Comparison of ENCODE assay signal across 26 mouse cellular contexts in the genomic region with DNA sequence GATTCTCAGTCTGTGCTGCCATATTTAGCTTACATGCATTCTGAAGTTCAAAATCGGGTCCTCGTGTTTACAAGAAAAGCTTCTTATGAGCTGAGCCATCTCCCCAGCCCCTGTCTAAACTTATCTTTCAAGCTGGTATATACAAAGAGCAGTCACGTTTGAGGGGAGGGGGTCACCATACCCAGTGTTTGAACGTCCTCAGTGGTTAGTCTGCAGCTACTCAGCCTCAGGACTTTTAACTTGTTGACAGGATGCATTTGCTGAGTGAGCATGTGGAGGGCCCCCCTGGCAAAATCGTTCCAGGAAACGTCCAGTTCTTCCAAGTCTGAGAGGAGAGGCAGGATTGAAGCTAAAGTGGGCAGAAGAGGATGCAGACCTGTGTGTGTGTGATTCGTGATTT. TPM values are rescaled to one million over a fixed set of nuclear protein-coding genes. Genes with fewer than 3 reads are reported as not detected.
"Had no signal": no experiment of that assay in that cellular context is flagged by ENCODE, and none has a peak within 500 bp of the region (broad histone marks: within the 10 kb centered on the region; RNA-seq: fewer than 3 reads in every experiment).

No protein-coding gene starts in this region.

- H3K27ac ChIP-seq: neural tube, embryonic 12.5 days; neural tube, embryonic 13.5 days; neural tube, embryonic 15.5 days; stomach, embryonic 15.5 days; stomach, postnatal 0 days had no signal

- H3K27me3 ChIP-seq: neural tube, embryonic 12.5 days; neural tube, embryonic 13.5 days; neural tube, embryonic 15.5 days; stomach, embryonic 15.5 days had no signal

- H3K9ac ChIP-seq: neural tube, embryonic 12.5 days; neural tube, embryonic 13.5 days; neural tube, embryonic 15.5 days; stomach, embryonic 15.5 days had no signal

- H3K4me2 ChIP-seq: neural tube, embryonic 12.5 days; neural tube, embryonic 13.5 days; neural tube, embryonic 15.5 days; stomach, embryonic 15.5 days had no signal

- H3K4me1 ChIP-seq: neural tube, embryonic 12.5 days; neural tube, embryonic 13.5 days; neural tube, embryonic 15.5 days; stomach, embryonic 15.5 days had no signal

- DNase-seq: right cerebral cortex, adult 18-20 months; right cerebral cortex, postnatal 14 days; right cerebral cortex, postnatal 25 days; right cerebral cortex, postnatal 4 days; spleen, adult 18-20 months; thymus, adult 18-20 months; thymus, adult 2 months; thymus, postnatal 14 days; thymus, postnatal 25 days; thymus, postnatal 36 days; thymus, postnatal 4 days had no signal

- H3K4me3 ChIP-seq: neural tube, embryonic 12.5 days; neural tube, embryonic 13.5 days; neural tube, embryonic 15.5 days; stomach, embryonic 15.5 days had no signal

- H3K9me3 ChIP-seq: neural tube, embryonic 12.5 days; neural tube, embryonic 13.5 days; neural tube, embryonic 15.5 days; stomach, embryonic 15.5 days had no signal

- H3K36me3 ChIP-seq: neural tube, embryonic 12.5 days; neural tube, embryonic 13.5 days; neural tube, embryonic 15.5 days; stomach, embryonic 15.5 days had no signal

RNA-seq across cellular contexts. Expression of a gene that starts 8.7 kb away (rescaled TPM):
- total RNA-seq: neutrophil, adult 5-6 weeks had no signal
- polyA plus RNA-seq: neural tube, embryonic 11.5 days; neural tube, embryonic 12.5 days; neural tube, embryonic 13.5 days; neural tube, embryonic 14.5 days; neural tube, embryonic 15.5 days; spleen, adult 2 months; testis, adult 2 months had no signal

RNA-seq across cellular contexts. Expression of a gene that starts 43.3 kb away (rescaled TPM):
- total RNA-seq: neutrophil, adult 5-6 weeks had no signal
- polyA plus RNA-seq: small intestine, adult 2 months had no signal

RNA-seq across cellular contexts. Expression of a gene that starts 46.7 kb away (rescaled TPM):
- total RNA-seq: neutrophil, adult 5-6 weeks had no signal
- polyA plus RNA-seq: neural tube, embryonic 12.5 days; neural tube, embryonic 13.5 days; neural tube, embryonic 15.5 days; small intestine, adult 2 months; spleen, adult 2 months; stomach, embryonic 14.5 days; stomach, embryonic 15.5 days; stomach, embryonic 16.5 days; thymus, adult 2 months had no signal

RNA-seq across cellular contexts. Expression of a gene that starts 55.1 kb away (rescaled TPM):
- total RNA-seq: neutrophil, adult 5-6 weeks had no signal
- polyA plus RNA-seq: neural tube, embryonic 11.5 days; neural tube, embryonic 12.5 days; neural tube, embryonic 13.5 days; neural tube, embryonic 14.5 days; neural tube, embryonic 15.5 days; small intestine, adult 2 months; stomach, embryonic 14.5 days; stomach, embryonic 15.5 days; stomach, embryonic 16.5 days; stomach, postnatal 0 days; thymus, adult 2 months; thymus, postnatal 0 days; urinary bladder, adult 2 months had no signal
